Mouse (Mus musculus) neural tube, embryonic 15.5 days (tissue): ENCODE data around the gene Carhsp1. TPM values are rescaled to one million over a fixed set of nuclear protein-coding genes. Genes with fewer than 3 reads are reported as not detected.

ENCODE experiments used
- ATAC-seq: fragments of 200-750 bp; cut with Nextera tagmentation; 2 replicates; pipeline ENCODE4 v1.8.0; 2017; ENCODE audit warnings: mild to moderate bottlenecking, moderate TSS enrichment, moderate library complexity; ENCODE audit not compliant: low FRiP score
- H3K27ac ChIP-seq: fragments of 300-500 bp; sonication (generic); replicated peaks from 2 replicates; pipeline ENCODE4 v1.5.1; 2015; ENCODE audit warnings: mild to moderate bottlenecking, inconsistent platforms
- H3K27me3 ChIP-seq: fragments of 300-500 bp; sonication (generic); replicated peaks from 2 replicates; pipeline ENCODE4 v1.6.1; 2015; ENCODE audit warnings: inconsistent platforms
- H3K36me3 ChIP-seq: fragments of 300-500 bp; sonication (generic); 2 replicates; pipeline ENCODE4 v1.6.1; 2015; ENCODE audit warnings: inconsistent platforms
- H3K4me1 ChIP-seq: fragments of 300-500 bp; sonication (generic); 2 replicates; pipeline ENCODE4 v1.6.1; 2015; ENCODE audit warnings: inconsistent platforms
- H3K4me2 ChIP-seq: fragments of 300-500 bp; sonication (generic); 2 replicates; pipeline ENCODE4 v1.6.1; 2015; ENCODE audit warnings: inconsistent platforms, mild to moderate bottlenecking, moderate library complexity
- H3K4me3 ChIP-seq: fragments of 300-500 bp; sonication (generic); replicated peaks from 2 replicates; pipeline ENCODE4 v1.5.1; 2015; ENCODE audit warnings: mild to moderate bottlenecking, inconsistent platforms
- H3K9ac ChIP-seq: fragments of 300-500 bp; sonication (generic); replicated peaks from 2 replicates; pipeline ENCODE4 v1.6.1; 2015; ENCODE audit warnings: mild to moderate bottlenecking, inconsistent platforms
- H3K9me3 ChIP-seq: fragments of 300-500 bp; sonication (generic); replicated peaks from 2 replicates; pipeline ENCODE4 v1.6.1; 2016; ENCODE audit warnings: inconsistent platforms
- WGBS: fragments of 180-500 bp; shearing (Covaris S2); methylation state at CpG from one replicate; pipeline ENCODE4 v1.1.7; 2015; ENCODE audit warnings: mixed read lengths; 5-methylcytosine and 5-hydroxymethylcytosine counted together
- polyA plus RNA-seq: library from polyadenylated mRNA; unstranded; fragments of >200 nt; fragmentation: Nextera tagmentation; extraction: Ambion mirVana; gene quantifications from 2 replicates; pipeline ENCODE4 v1.2.1, GENCODE M21; 2015

The Carhsp1 gene
- polyA plus RNA-seq = 141 and 152 TPM in 2 replicates

DNA sequence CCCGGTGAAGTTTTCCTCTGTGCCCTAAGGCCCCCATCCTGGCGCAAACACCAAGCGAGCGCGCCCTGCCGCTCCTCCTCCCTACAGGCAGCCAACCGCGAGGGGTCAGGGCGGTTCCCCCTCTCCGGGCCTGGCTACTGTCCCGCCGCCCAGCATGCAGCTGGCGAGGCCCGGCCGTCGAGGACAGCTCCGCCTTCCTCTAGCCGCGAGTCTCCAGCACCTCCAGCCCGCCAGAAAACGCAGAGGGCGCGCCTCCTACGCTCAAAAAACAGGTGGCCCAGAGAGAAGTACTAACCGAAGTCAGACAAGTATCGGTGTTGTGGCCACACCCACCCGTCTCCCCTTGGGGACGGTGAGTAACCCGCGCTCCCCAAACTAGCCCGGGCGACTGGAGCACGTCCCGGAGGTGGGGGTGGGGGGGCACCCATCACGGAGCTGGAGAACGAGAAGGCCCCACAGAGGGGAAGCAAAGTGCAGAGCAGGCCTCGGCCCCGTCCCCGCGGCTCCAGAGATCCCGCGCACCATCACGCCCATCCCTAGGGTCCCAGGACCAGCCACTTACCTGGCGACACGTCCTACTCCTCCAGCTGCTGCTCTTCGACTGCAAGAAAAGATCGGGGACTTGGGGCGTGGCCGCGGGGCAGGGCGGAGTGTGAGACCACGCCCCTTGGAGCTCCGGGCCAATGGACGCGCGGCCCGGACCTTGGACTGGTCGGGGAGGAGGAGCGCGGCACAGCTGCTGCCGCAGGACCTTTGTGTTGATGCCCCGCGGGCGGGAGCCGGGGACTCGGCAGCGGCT is at the start of gene Carhsp1:
TSS of gene Carhsp1 (minus strand) at position 605 of the 799 bp plus-strand sequence.
- H3K27me3 ChIP-seq = no peaks in the 10 kb centered on the region
- peak within 1 kb of the TSS; percentile 93 for H3K4me3 ChIP-seq
- no peaks in the 10 kb centered on the region for H3K9me3 ChIP-seq
- H3K4me2 ChIP-seq = peak within 1 kb of the TSS; percentile 88
- ATAC-seq = peak; percentile 93
- peaks cover 55% of the 10 kb centered on the region for H3K4me1 ChIP-seq
- H3K9ac ChIP-seq = peak within 1 kb of the TSS; percentile 80
- WGBS = under 1% methylated on average over 67 of the region's 67 CpGs
- H3K36me3 ChIP-seq = no peaks in the 10 kb centered on the region
- H3K27ac ChIP-seq = peak within 1 kb of the TSS; percentile 81

DNA sequence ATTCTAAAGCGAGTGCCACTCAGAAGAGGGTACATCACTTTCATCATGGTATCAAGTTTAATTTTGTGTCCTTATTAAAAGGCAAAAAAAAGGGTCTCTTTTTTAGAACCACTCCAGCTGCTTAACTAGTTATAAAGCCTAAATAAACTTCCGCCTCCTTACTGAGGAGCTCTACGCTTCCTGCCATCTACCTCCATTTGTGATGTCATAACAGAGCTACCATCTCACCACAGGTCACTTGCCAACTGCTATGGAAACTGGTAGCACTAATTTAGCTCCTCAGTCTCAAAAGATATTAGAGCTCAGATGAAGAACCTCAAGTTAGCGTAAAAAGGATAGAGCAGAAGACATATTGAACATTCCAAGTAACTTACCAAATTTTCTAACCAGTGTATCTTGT is 48.5 kb upstream of the Carhsp1 start:
- peaks cover 8% of the 10 kb centered on the region for H3K36me3 ChIP-seq
- 90% methylated on average over 4 of the region's 4 CpGs for WGBS
- H3K27ac ChIP-seq = no peak overlapping the region
- no peak overlapping the region for H3K9ac ChIP-seq
- no peaks in the 10 kb centered on the region for H3K27me3 ChIP-seq
- H3K4me1 ChIP-seq = peaks cover 26% of the 10 kb centered on the region
- ATAC-seq = no peak
- no peak overlapping the region for H3K4me2 ChIP-seq
- H3K4me3 ChIP-seq = no peak overlapping the region
- H3K9me3 ChIP-seq = no peaks in the 10 kb centered on the region

DNA sequence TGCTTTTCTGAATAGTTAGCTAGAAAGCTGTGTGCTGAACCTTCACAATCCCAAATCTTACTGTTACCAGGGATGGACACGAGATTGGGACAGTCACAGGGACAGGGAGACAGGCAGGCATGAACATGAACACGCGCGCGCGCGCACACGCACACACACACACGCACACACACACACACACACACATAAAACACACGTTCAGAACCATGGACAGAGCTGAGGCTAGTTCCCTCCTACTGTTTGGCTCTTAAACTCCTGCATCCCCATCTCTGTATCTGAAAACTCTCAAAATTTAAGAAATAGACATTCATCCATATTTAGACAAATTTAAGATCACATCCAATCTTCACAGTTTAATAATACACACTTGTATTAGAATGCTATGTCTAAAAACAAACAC is 45.8 kb upstream of the Carhsp1 start:
- Histone ChIP-seq H3K27me3 (no peaks in the 10 kb centered on the region), H3K9ac (no peak overlapping the region), H3K9me3 (no peaks in the 10 kb centered on the region), H3K4me2 (no peak overlapping the region), H3K27ac (no peak overlapping the region), H3K36me3 (peaks cover 30% of the 10 kb centered on the region), H3K4me1 (peaks cover 24% of the 10 kb centered on the region), H3K4me3 (no peak overlapping the region)
- no peak for ATAC-seq
- 95% methylated on average over 10 of the region's 10 CpGs for WGBS

DNA sequence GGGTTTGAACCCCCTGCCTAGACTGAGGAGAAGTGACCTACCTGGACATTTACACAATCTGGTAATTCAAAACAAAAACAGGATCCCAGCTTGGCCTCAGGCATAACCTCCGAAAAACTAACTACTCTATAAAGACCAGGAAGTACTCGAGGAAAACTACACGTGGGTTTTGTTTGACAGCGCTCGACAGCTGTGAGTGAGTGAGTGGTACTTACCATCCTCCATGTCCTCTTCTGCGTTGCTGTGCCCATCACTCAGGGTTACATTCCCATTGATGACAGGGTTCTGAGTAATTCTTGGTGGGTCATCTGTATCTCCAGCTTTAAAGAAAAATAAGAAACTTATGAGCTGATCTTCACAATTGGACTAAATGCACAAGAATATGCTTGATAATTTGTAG is 44.3 kb upstream of the Carhsp1 start:
- ATAC-seq = no peak
- Histone ChIP-seq H3K4me2 (no peak overlapping the region), H3K4me3 (no peak overlapping the region), H3K27ac (no peak overlapping the region), H3K9me3 (no peaks in the 10 kb centered on the region), H3K27me3 (no peaks in the 10 kb centered on the region), H3K9ac (no peak overlapping the region), H3K4me1 (peaks cover 38% of the 10 kb centered on the region), H3K36me3 (peaks cover 43% of the 10 kb centered on the region)
- 83% methylated on average over 6 of the region's 6 CpGs for WGBS

DNA sequence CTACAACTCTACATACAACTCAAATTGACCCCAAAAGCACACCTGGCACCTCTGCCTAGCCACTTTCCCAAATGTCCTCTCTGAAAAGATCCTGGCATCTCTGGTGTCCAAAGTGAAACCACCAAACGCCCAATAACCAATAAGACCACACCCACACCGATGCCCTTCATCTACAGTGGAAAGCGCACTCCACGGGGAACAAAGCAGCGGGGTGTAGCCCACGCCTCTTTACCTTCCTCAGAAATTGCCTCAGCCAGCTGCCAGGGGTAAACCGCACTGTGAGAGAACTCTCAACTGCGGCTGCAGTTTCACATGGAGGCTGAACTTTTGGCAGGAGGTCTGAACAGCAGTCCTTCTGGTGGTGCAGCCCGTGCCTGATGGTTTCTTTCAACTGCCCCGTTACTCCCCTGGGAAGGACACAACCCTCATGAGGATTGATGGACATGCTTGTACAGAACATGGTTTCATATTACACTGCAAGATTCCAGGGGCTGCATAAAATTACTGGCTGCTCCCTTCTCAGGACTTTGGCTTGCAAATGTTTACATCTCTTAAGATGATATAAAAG is 43.6 kb upstream of the Carhsp1 start:
- Histone ChIP-seq H3K27ac (no peak overlapping the region), H3K9me3 (no peaks in the 10 kb centered on the region), H3K4me3 (no peak overlapping the region), H3K4me2 (no peak overlapping the region), H3K27me3 (no peaks in the 10 kb centered on the region), H3K9ac (no peak overlapping the region), H3K36me3 (peaks cover 49% of the 10 kb centered on the region), H3K4me1 (peaks cover 38% of the 10 kb centered on the region)
- no peak for ATAC-seq
- 67% methylated on average over 10 of the region's 10 CpGs for WGBS

DNA sequence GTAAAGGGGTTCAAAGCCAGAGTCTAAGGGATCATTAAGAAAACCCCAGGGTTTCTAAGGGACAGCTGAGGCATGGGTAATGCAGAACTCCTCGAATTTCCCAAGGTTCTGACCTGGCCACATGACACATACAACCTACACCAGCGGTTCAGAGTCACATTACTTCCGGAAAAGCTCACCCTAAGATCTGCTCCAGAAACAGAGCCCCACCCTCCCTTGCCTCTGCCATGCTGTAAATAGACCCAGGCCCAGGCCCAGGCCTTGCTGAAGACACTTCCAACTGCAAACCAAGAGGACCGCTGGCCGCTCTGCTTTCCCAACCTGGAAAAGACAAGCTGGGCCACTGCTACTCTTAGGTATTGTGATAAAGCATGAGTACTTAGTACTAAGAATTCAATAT is 42.9 kb upstream of the Carhsp1 start:
- Histone ChIP-seq H3K9ac (no peak overlapping the region), H3K36me3 (peaks cover 56% of the 10 kb centered on the region), H3K4me3 (no peak overlapping the region), H3K27ac (no peak overlapping the region), H3K4me1 (peaks cover 36% of the 10 kb centered on the region), H3K27me3 (no peaks in the 10 kb centered on the region), H3K4me2 (no peak overlapping the region), H3K9me3 (no peaks in the 10 kb centered on the region)
- no peak for ATAC-seq
- 91% methylated on average over 5 of the region's 5 CpGs for WGBS

DNA sequence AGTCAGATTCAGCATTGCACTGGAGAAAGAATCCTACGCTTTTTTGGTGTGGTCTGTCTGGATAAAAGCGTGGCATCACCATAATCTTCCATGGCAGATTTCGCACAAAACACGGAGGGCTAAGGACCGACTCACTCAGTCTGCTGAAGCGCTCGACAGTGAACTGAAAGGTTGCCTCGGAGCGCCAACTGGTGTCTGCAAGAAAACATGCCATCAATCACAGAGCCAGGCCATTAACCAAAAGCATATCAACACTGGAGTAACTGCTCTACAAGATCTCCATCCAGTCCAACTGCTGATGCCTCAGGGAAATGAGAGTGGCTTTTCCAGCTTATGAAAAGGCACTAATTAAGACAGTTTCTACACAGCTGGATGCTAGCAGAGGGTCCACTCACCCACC is 40.0 kb upstream of the Carhsp1 start:
- ATAC-seq = no peak

DNA sequence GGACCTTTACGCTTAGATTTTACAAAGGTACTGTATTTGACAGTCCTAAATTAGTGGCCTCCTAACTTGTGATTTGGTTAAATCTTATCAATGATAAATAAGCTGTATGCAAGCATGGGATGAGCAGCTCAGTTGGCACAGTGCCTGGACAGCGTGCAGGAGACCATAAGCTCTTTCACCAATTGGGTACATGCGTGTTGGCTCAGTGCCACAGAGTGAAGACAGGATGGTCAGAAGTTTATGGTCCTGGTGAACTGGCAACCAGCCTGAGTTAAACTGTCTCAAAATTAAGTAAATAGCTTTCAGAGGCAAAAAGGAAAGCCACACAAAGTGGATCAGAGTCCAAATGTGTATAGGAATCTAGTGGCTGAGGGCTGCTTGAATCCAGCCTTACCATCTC is 28.6 kb upstream of the Carhsp1 start:
- Histone ChIP-seq H3K27ac (no peak overlapping the region), H3K27me3 (no peaks in the 10 kb centered on the region), H3K36me3 (peaks cover 82% of the 10 kb centered on the region), H3K9ac (no peak overlapping the region), H3K4me2 (no peak overlapping the region), H3K4me1 (no peaks in the 10 kb centered on the region), H3K9me3 (no peaks in the 10 kb centered on the region), H3K4me3 (no peak overlapping the region)
- ATAC-seq = no peak
- 78% methylated on average over 3 of the region's 3 CpGs for WGBS

More for the DNA sequence above, 40.0 kb upstream of the Carhsp1 start:
- Histone ChIP-seq H3K9me3 (no peaks in the 10 kb centered on the region), H3K4me1 (peaks cover 19% of the 10 kb centered on the region), H3K27ac (no peak overlapping the region; the same call in 1 of the 2 replicates), H3K36me3 (peaks cover 85% of the 10 kb centered on the region), H3K27me3 (no peaks in the 10 kb centered on the region), H3K4me2 (no peak overlapping the region), H3K4me3 (no peak overlapping the region), H3K9ac (no peak overlapping the region)
- 35% methylated on average over 9 of the region's 9 CpGs for WGBS

DNA sequence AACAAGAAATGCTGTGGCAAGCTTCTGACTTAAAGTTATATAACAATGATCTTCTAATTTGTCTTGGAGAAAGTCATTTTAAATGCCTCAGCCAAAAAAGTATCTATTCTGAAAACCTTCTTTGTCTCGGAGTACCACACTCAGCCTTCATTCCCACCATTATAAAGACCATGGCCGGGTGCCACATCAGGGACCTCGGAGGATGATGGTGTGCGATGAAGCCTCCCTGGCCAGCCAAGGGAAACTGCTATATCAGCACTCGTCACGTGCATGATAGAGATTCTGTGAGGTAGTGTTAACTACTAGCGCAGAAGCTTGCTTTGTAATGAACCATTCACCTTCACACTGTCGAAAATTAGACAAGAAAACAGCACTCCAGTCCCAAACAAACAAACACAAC is 27.6 kb upstream of the Carhsp1 start:
- ATAC-seq = no peak
- H3K27ac ChIP-seq = no peak overlapping the region
- no peaks in the 10 kb centered on the region for H3K9me3 ChIP-seq
- 82% methylated on average over 8 of the region's 8 CpGs for WGBS
- H3K4me3 ChIP-seq = no peak overlapping the region
- H3K4me2 ChIP-seq = no peak overlapping the region
- H3K4me1 ChIP-seq = no peaks in the 10 kb centered on the region
- no peak overlapping the region for H3K9ac ChIP-seq
- peaks cover 87% of the 10 kb centered on the region for H3K36me3 ChIP-seq
- H3K27me3 ChIP-seq = no peaks in the 10 kb centered on the region

DNA sequence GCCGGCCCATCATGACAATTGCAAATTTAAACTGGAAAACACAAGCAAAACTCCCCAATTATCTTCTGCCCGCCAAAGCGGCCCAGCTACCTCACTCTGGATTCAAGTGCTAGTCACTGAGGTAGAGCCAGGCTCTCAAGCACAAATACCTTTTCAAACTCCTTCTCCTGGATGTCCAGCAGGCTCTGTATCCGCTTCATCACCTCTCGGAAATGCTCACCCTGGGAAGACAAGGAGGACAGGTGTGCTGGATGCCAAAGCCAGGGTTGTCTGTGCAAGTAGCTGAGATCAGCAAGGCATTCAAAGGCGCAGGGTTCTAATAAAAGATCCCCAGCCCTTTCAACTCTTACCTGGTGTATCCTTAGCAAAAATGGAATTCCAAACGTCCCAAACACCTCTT is 19.3 kb upstream of the Carhsp1 start:
- no peak overlapping the region for H3K4me3 ChIP-seq
- no peaks in the 10 kb centered on the region for H3K27me3 ChIP-seq
- H3K9me3 ChIP-seq = no peaks in the 10 kb centered on the region
- H3K4me2 ChIP-seq = no peak overlapping the region
- peaks cover 75% of the 10 kb centered on the region for H3K36me3 ChIP-seq
- H3K4me1 ChIP-seq = no peaks in the 10 kb centered on the region; the same call in 1 of the 2 replicates
- ATAC-seq = no peak
- 95% methylated on average over 7 of the region's 7 CpGs for whole genome bisulfite sequencing
- no peak overlapping the region for H3K9ac ChIP-seq
- H3K27ac ChIP-seq = no peak overlapping the region

DNA sequence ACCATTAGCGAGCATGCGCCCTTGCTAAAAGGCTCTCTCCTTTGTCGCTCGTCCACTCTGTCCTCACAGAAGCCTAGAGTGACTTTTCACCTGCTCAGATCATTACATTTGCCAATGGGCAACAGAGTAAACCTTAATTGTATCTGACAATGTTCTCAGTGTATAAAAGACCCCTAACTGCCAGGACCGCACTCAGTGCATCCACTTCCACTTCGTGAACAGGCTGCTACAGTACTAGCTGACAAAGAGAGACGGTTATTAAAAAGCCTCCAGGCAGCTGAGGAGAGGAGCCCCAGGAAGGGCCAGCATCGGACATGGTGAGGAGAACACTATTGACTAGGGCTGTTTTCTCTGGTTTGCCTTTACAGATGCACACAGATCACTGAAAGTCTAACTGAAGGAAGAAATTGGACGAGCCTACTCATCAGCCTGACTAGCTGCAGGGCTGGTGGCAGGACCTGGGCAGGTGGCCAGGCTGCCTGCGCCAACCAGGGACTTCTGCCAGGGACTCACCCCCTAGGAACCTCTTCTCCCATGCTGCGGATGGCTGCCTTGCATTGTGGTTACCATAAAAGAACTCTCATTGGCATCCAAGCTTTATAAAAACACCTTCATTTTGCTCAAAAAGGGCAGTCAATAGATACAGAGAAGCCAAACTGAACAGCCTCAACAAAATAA is 18.2 kb upstream of the Carhsp1 start:
- no peak overlapping the region for H3K4me3 ChIP-seq
- H3K9me3 ChIP-seq = no peaks in the 10 kb centered on the region
- no peaks in the 10 kb centered on the region for H3K27me3 ChIP-seq
- WGBS = 74% methylated on average over 11 of the region's 11 CpGs
- peak; percentile 54; the same call in 1 of the 2 replicates for ATAC-seq
- H3K36me3 ChIP-seq = peaks cover 68% of the 10 kb centered on the region
- peak overlapping the region; percentile 37 for H3K27ac ChIP-seq
- no peak overlapping the region for H3K9ac ChIP-seq
- H3K4me1 ChIP-seq = no peaks in the 10 kb centered on the region; the same call in 1 of the 2 replicates
- no peak overlapping the region for H3K4me2 ChIP-seq
